Mouse (Mus musculus) liver, postnatal 0 days (tissue): ENCODE measurements around the gene Hepacam2.

Experiments
- CTCF ChIP-seq: sonication (generic); IDR thresholded peaks from 2 replicates; pipeline ENCODE4 v1.5.1; 2016; ENCODE audit warnings: antibody characterized with exemption, low read depth
- EP300 ChIP-seq: IDR thresholded peaks from 2 replicates; pipeline ENCODE4 v1.6.1; 2016; ENCODE audit warnings: antibody characterized with exemption, low read depth, mild to moderate bottlenecking

- TF ChIP-seq CTCF, result no peak
- no peak for TF ChIP-seq EP300
Measured at GRCm38 (mm10) chr6:3436087-3436486, 62.0 kb downstream of the Hepacam2 start.
